Comparison of ENCODE assay signal across 10 mouse cellular contexts in the genomic region with DNA sequence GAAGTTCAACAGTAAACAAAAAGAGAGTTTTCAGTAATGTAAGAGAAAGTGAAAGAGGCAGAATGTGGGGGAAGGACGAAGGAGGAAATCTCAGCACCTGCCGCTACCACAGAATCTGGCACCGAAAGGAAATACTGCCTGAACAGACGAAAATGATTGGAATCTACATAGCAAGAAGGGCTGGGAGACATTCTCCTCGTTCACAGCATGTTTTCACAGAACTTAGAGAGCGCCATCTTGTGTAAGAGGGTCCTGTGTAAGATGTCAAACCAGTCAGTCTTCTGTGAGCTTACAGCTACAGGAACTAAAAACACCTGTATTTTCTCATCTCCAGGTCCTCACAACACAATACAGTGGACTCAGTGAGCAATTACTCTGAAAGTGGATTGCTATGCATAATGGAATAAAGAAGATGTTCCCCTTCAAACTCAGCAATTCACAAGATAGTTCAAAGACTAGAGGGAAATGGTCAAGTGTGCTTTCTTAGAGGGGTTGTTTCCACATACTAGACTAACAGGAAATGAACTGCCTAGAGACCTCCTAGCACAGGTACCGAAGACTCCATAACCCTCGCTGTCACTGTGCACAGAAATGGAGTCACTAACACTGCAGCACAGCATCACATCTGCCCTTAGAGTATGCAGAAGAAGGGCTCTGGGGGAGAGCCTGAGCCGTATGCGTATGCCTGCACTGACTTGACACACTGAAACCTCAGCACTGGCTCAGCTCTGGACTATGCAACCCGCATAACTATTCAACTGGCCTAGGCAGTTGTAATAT. TPM values are rescaled to one million over a fixed set of nuclear protein-coding genes. Genes with fewer than 3 reads are reported as not detected.
DNase-seq lines count a peak whose midpoint lies in the region; ATAC-seq and TF ChIP-seq lines count a peak whose summit lies in the region.
"Had no signal": no experiment of that assay in that cellular context is flagged by ENCODE, and none has a peak within 500 bp of the region (broad histone marks: within the 10 kb centered on the region; RNA-seq: fewer than 3 reads in every experiment).

No protein-coding gene starts in this region.

- peak overlapping the region; percentile 14; the same call in 1 of the 2 replicates for H3K4me3 ChIP-seq in heart, postnatal 0 days (ENCODE audit: low read depth, low read length)
- H3K4me3 ChIP-seq in lung, embryonic 16.5 days (ENCODE audit: low read length): peak overlapping the region; percentile 25
- H3K4me3 ChIP-seq: hindbrain, embryonic 15.5 days; limb, embryonic 12.5 days had no signal

- TF ChIP-seq EP300 in heart, postnatal 0 days (IDR thresholded peaks at IDR 0.05; ENCODE audit: low read depth): no peak

- no peaks in the 10 kb centered on the region for H3K36me3 ChIP-seq in heart, postnatal 0 days (replicated peaks; ENCODE audit: control insufficient read depth, insufficient read depth, low read length)
- H3K36me3 ChIP-seq in lung, embryonic 16.5 days (ENCODE audit: control insufficient read depth, insufficient read depth, low read length): no peaks in the 10 kb centered on the region
- H3K36me3 ChIP-seq: hindbrain, embryonic 15.5 days; limb, embryonic 12.5 days had no signal

- H3K27ac ChIP-seq in heart, postnatal 0 days (ENCODE audit: low read depth): no peak overlapping the region
- no peak overlapping the region; the same call in 1 of the 2 replicates for H3K27ac ChIP-seq in lung, embryonic 16.5 days (ENCODE audit: low read length)
- H3K27ac ChIP-seq: hindbrain, embryonic 15.5 days; limb, embryonic 12.5 days had no signal

- H3K9me3 ChIP-seq in heart, postnatal 0 days (replicated peaks; ENCODE audit: control insufficient read depth, low read length): no peaks in the 10 kb centered on the region
- H3K9me3 ChIP-seq in lung, embryonic 16.5 days (ENCODE audit: control insufficient read depth, low read length): no peaks in the 10 kb centered on the region
- H3K9me3 ChIP-seq: hindbrain, embryonic 15.5 days; limb, embryonic 12.5 days had no signal

- H3K9ac ChIP-seq in heart, postnatal 0 days (replicated peaks; ENCODE audit: low read depth, low read length): no peak overlapping the region
- no peak overlapping the region; the same call in 1 of the 2 replicates for H3K9ac ChIP-seq in lung, embryonic 16.5 days (ENCODE audit: low read length)
- H3K9ac ChIP-seq: hindbrain, embryonic 15.5 days; limb, embryonic 12.5 days had no signal

- 0 out of 2 replicates have a peak, but pooled peaks cover 5% of the 10 kb centered on the region for H3K4me1 ChIP-seq in heart, postnatal 0 days (ENCODE audit: control insufficient read depth, insufficient read depth)
- peaks cover 3% of the 10 kb centered on the region for H3K4me1 ChIP-seq in lung, embryonic 16.5 days (replicated peaks; ENCODE audit: control insufficient read depth, insufficient read depth, low read length)
- H3K4me1 ChIP-seq: hindbrain, embryonic 15.5 days; limb, embryonic 12.5 days had no signal

- H3K4me2 ChIP-seq in heart, postnatal 0 days (ENCODE audit: low read depth, low read length): peak overlapping the region; percentile 34
- H3K4me2 ChIP-seq in lung, embryonic 16.5 days (ENCODE audit: low read depth, low read length): peak overlapping the region; percentile 34; the same call in 1 of the 2 replicates
- H3K4me2 ChIP-seq: hindbrain, embryonic 15.5 days; limb, embryonic 12.5 days had no signal

- 48% methylated on average over 11 of the region's 11 CpGs for WGBS in heart, postnatal 0 days
- 50% methylated on average over 11 of the region's 11 CpGs for WGBS in lung, embryonic 16.5 days

- no peak for DNase-seq in heart, postnatal 0 days (ENCODE audit: low spot score)
- no peak for DNase-seq in heart, adult 18-20 months
- peak; percentile 78 for DNase-seq in 416B (ENCODE audit: low read depth)
- peak; percentile 22 for DNase-seq in Muller cell, postnatal 12 days (ENCODE audit: inconsistent ontology term)
- no peak for DNase-seq in adrenal gland, postnatal 25 days
- no peak for DNase-seq in ovary, postnatal 36 days (ENCODE audit: low spot score)
- DNase-seq in right cerebral cortex, postnatal 36 days (ENCODE audit: low spot score in 2 of 2): no peak

- H3K27me3 ChIP-seq in heart, postnatal 0 days (ENCODE audit: control insufficient read depth, insufficient read depth, low read length): no peaks in the 10 kb centered on the region
- H3K27me3 ChIP-seq in lung, embryonic 16.5 days (ENCODE audit: control insufficient read depth, insufficient read depth, low read depth, low read length): no peaks in the 10 kb centered on the region
- H3K27me3 ChIP-seq: hindbrain, embryonic 15.5 days; limb, embryonic 12.5 days had no signal

- no peak for ATAC-seq in heart, postnatal 0 days (ENCODE audit: insufficient read depth, low read depth)
- no peak for ATAC-seq in lung, embryonic 16.5 days (ENCODE audit: low read depth)

- TF ChIP-seq CTCF in heart, postnatal 0 days (IDR thresholded peaks at IDR 0.05; ENCODE audit: low read depth): peak; percentile 27

RNA-seq across cellular contexts. Expression of a gene that starts 7.3 kb away (rescaled TPM):
- total RNA-seq in heart, postnatal 0 days (2014; rRNA removed; ENCODE audit: low replicate concordance): 6.6 and 22.3 TPM in 2 replicates
- polyA plus RNA-seq in heart, postnatal 0 days (2015; fragmentation: Nextera tagmentation; extraction: Ambion mirVana): 5.9 and 6.2 TPM in 2 replicates
- total RNA-seq in heart, adult 18-20 months (2021): 10 to 100 TPM; 35.2 to 36.0 TPM
- 10.2 and 11.6 TPM in 2 replicates for polyA plus RNA-seq in lung, embryonic 16.5 days (2015; fragmentation: Nextera tagmentation; extraction: Ambion mirVana)
- total RNA-seq in adrenal gland, postnatal 25 days (2021): 35.4 and 42.0 TPM in 2 replicates

Comparison
In these comparisons a context has a peak if more than half of its experiments do, and no peak if none do; other contexts are left out.
1. DNase-seq: peak in 416B (single experiment) and Muller cell, postnatal 12 days (single experiment); none in heart, postnatal 0 days (single experiment), heart, adult 18-20 months (0 of 2), adrenal gland, postnatal 25 days (single experiment), ovary, postnatal 36 days (single experiment) and right cerebral cortex, postnatal 36 days (0 of 2).